10 mouse cellular contexts compared by ENCODE assay signal in the genomic region with DNA sequence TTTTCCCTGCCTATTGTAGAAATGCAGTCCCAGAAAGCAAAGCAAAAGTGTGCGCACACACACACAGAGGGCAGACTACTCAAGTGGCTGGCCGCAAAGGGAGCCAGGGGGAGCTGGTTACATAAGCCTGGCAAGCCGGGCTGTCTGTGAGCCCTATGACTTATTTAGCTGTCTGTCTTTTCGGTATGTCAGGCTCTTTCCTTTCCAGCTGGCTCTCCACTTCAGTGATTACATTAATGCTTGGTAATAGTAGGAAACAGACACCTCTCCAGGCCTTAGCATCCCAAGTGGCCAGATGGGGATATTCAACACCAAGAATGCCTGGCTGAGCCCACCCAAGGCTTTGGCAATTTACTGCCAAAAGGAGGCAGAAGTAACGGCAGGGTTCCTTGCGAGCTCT.
DNase-seq lines count a peak whose midpoint lies in the region; ATAC-seq lines count a peak whose summit lies in the region.
"Had no signal": no experiment of that assay in that cellular context is flagged by ENCODE, and none has a peak within 500 bp of the region (broad histone marks: within the 10 kb centered on the region; RNA-seq: fewer than 3 reads in every experiment).

No protein-coding gene starts in this region.

- no peak overlapping the region for H3K27ac ChIP-seq in forebrain, embryonic 14.5 days (ENCODE audit: low read depth, low read length)
- no peak overlapping the region for H3K27ac ChIP-seq in forebrain, embryonic 10.5 days
- no peak overlapping the region for H3K27ac ChIP-seq in midbrain, embryonic 11.5 days (ENCODE audit: low read depth, low read length)
- H3K27ac ChIP-seq in midbrain, embryonic 16.5 days (ENCODE audit: low read length) = no peak overlapping the region

- peak; percentile 79 for ATAC-seq in forebrain, embryonic 14.5 days
- no peak for ATAC-seq in midbrain, embryonic 11.5 days (ENCODE audit: low FRiP score)
- ATAC-seq in midbrain, embryonic 16.5 days = no peak

- no peak overlapping the region for H3K4me2 ChIP-seq in forebrain, embryonic 14.5 days (ENCODE audit: low read length)
- H3K4me2 ChIP-seq in midbrain, embryonic 11.5 days = no peak overlapping the region
- no peak overlapping the region for H3K4me2 ChIP-seq in midbrain, embryonic 16.5 days (ENCODE audit: low read length)

- no peaks in the 10 kb centered on the region for H3K9me3 ChIP-seq in forebrain, embryonic 14.5 days (replicated peaks; ENCODE audit: control insufficient read depth, low read length)
- H3K9me3 ChIP-seq in forebrain, embryonic 10.5 days = no peaks in the 10 kb centered on the region
- H3K9me3 ChIP-seq in midbrain, embryonic 11.5 days (ENCODE audit: control insufficient read depth, low read length) = no peaks in the 10 kb centered on the region
- H3K9me3 ChIP-seq in midbrain, embryonic 16.5 days (replicated peaks; ENCODE audit: control insufficient read depth, low read length, poor library complexity, severe bottlenecking) = no peaks in the 10 kb centered on the region

- peak; percentile 82 for DNase-seq in forebrain, embryonic 14.5 days (ENCODE audit: low spot score)
- DNase-seq in forebrain, embryonic 10.5 days (ENCODE audit: extremely low spot score, low spot score) = no peak
- DNase-seq in midbrain, embryonic 11.5 days (ENCODE audit: low spot score, missing footprints) = peak; percentile 80
- peak; percentile 29 to 63 for DNase-seq in gastrocnemius, adult 8-10 months (ENCODE audit: low spot score in 2 of 2)
- peak; percentile 42 for DNase-seq in mesoderm, embryonic 11.5 days (ENCODE audit: low read depth, low spot score)
- DNase-seq in frontal cortex, adult 2 months (ENCODE audit: extremely low spot score in 1 of 2, low spot score in 1 of 2) = no peak
- DNase-seq in spleen, postnatal 10 days (ENCODE audit: low spot score in 2 of 2) = no peak
- DNase-seq: layer of hippocampus, postnatal 36 days; thymus, adult 2 months had no signal

- no peaks in the 10 kb centered on the region for H3K36me3 ChIP-seq in forebrain, embryonic 14.5 days (ENCODE audit: control insufficient read depth, insufficient read depth, low read length)
- H3K36me3 ChIP-seq in forebrain, embryonic 10.5 days (replicated peaks) = no peaks in the 10 kb centered on the region
- H3K36me3 ChIP-seq in midbrain, embryonic 11.5 days (ENCODE audit: control insufficient read depth, insufficient read depth, low read length) = no peaks in the 10 kb centered on the region
- no peaks in the 10 kb centered on the region for H3K36me3 ChIP-seq in midbrain, embryonic 16.5 days (ENCODE audit: control insufficient read depth, insufficient read depth, low read length)

- no peak overlapping the region for H3K9ac ChIP-seq in forebrain, embryonic 14.5 days (ENCODE audit: low read length)
- H3K9ac ChIP-seq in midbrain, embryonic 11.5 days (ENCODE audit: low read length) = no peak overlapping the region
- H3K9ac ChIP-seq in midbrain, embryonic 16.5 days (ENCODE audit: low read depth, low read length) = no peak overlapping the region

- 31% methylated on average over 6 of the region's 6 CpGs for WGBS in forebrain, embryonic 14.5 days
- WGBS in forebrain, embryonic 10.5 days = 66% methylated on average over 6 of the region's 6 CpGs
- WGBS in midbrain, embryonic 11.5 days = 45% methylated on average over 6 of the region's 6 CpGs
- WGBS in midbrain, embryonic 16.5 days = 31% methylated on average over 6 of the region's 6 CpGs

- H3K27me3 ChIP-seq in forebrain, embryonic 14.5 days (replicated peaks; ENCODE audit: control insufficient read depth, insufficient read depth, low read length) = no peaks in the 10 kb centered on the region
- H3K27me3 ChIP-seq in forebrain, embryonic 10.5 days (ENCODE audit: poor library complexity, severe bottlenecking) = no peaks in the 10 kb centered on the region
- H3K27me3 ChIP-seq in midbrain, embryonic 11.5 days (ENCODE audit: control insufficient read depth, insufficient read depth, low read length) = no peaks in the 10 kb centered on the region
- H3K27me3 ChIP-seq in midbrain, embryonic 16.5 days (ENCODE audit: control insufficient read depth, insufficient read depth, low read depth, low read length) = no peaks in the 10 kb centered on the region

- H3K4me3 ChIP-seq in forebrain, embryonic 14.5 days (ENCODE audit: low read depth, low read length) = no peak overlapping the region
- no peak overlapping the region for H3K4me3 ChIP-seq in forebrain, embryonic 10.5 days
- H3K4me3 ChIP-seq in midbrain, embryonic 11.5 days (ENCODE audit: low read depth, low read length) = no peak overlapping the region
- H3K4me3 ChIP-seq in midbrain, embryonic 16.5 days (ENCODE audit: low read depth, low read length) = no peak overlapping the region

- H3K4me1 ChIP-seq in forebrain, embryonic 14.5 days (ENCODE audit: control insufficient read depth, insufficient read depth, low read length) = peaks cover 20% of the 10 kb centered on the region
- peaks cover 26% of the 10 kb centered on the region for H3K4me1 ChIP-seq in forebrain, embryonic 10.5 days
- H3K4me1 ChIP-seq in midbrain, embryonic 11.5 days (ENCODE audit: control insufficient read depth, insufficient read depth, low read length) = peaks cover 2% of the 10 kb centered on the region
- H3K4me1 ChIP-seq in midbrain, embryonic 16.5 days (ENCODE audit: control insufficient read depth, insufficient read depth, low read length) = peaks cover 27% of the 10 kb centered on the region

Comparison
In these comparisons a context has a peak if more than half of its experiments do, and no peak if none do; other contexts are left out.
1. DNase-seq: peak in forebrain, embryonic 14.5 days (single experiment), midbrain, embryonic 11.5 days (single experiment), gastrocnemius, adult 8-10 months (2 of 2) and mesoderm, embryonic 11.5 days (single experiment); none in forebrain, embryonic 10.5 days (single experiment), frontal cortex, adult 2 months (0 of 2) and spleen, postnatal 10 days (0 of 2).